Mouse (Mus musculus) macrophage (primary cell): ENCODE measurements around the gene A1cf. TPM values are rescaled to one million over a fixed set of nuclear protein-coding genes. Genes with fewer than 3 reads are reported as not detected.

Source experiments
- H3K27ac ChIP-seq: fragments of 350-480 bp; formaldehyde crosslinking; 2 replicates; pipeline ENCODE4 v1.9.0; 2021
- H3K36me3 ChIP-seq: fragments of 350-480 bp; formaldehyde crosslinking; 2 replicates; pipeline ENCODE4 v1.9.0; 2021; ENCODE audit errors: inconsistent target
- H3K4me3 ChIP-seq: fragments of 350-480 bp; formaldehyde crosslinking; 2 replicates; pipeline ENCODE4 v1.9.0; 2021; ENCODE audit errors: inconsistent target
- H3K79me2 ChIP-seq: fragments of 350-480 bp; formaldehyde crosslinking; 2 replicates; pipeline ENCODE4 v1.9.0; 2021; ENCODE audit errors: inconsistent target
- WGBS: methylation state at CpG from one replicate; pipeline ENCODE4 v1.1.7; 2026; ENCODE audit warnings: inconsistent platforms; ENCODE audit not compliant: missing documents; 5-methylcytosine and 5-hydroxymethylcytosine counted together
- polyA plus RNA-seq: library from polyadenylated mRNA; stranded (reverse); fragments of 250-400 nt; gene quantifications from 3 replicates; pipeline ENCODE4 v1.2.4, GENCODE M21; 2018; ENCODE audit warnings: inconsistent platforms
- total RNA-seq, 78 experiments: library from RNA; depleted of rRNA; stranded (reverse); fragments of 250-400 nt; gene quantifications; 1 replicate in 9 of 78; 2 replicates in 24 of 78; 3 replicates in 43 of 78; 4 replicates in 2 of 78; pipeline ENCODE4 v1.2.4; 2018; ENCODE audit warnings: inconsistent platforms in 56 of 78

The A1cf gene
- total RNA-seq (2018; cell fraction: chromatin; rRNA removed), result 10 to 100 TPM in 8 of 26 experiments, 1 to 10 TPM in 9, under 1 TPM in 2, not detected in 7; 0.45 to 26.3 (median 5.8) TPM
- total RNA-seq (2018; cell fraction: cytosol; rRNA removed), result 1 to 10 TPM in 8 of 26 experiments, under 1 TPM in 16, not detected in 2; 0.07 to 2.8 (median 0.48) TPM
- total RNA-seq (2018; cell fraction: nucleus; rRNA removed), result 10 to 100 TPM in 9 of 26 experiments, 1 to 10 TPM in 10, under 1 TPM in 3, not detected in 4; 0.15 to 34.3 (median 7.0) TPM
- not detected in 3 replicates for polyA plus RNA-seq

- Histone ChIP-seq H3K4me3 (no peak within 1 kb of the TSS), H3K27ac (no peak within 1 kb of the TSS), H3K79me2 (no peaks in the 10 kb centered on the region), H3K36me3 (no peaks in the 10 kb centered on the region)
- 95% methylated on average over 7 of the region's 7 CpGs for WGBS
These were observed at the start of gene A1cf for GRCm38 (mm10) chr19:31868521-31868920. TSS of gene A1cf (plus strand) at chr19:31868764.

GRCm38 (mm10) chr19:31834250-31834649, 34.3 kb upstream of the A1cf start:
- Histone ChIP-seq H3K79me2 (no peaks in the 10 kb centered on the region), H3K4me3 (no peak overlapping the region), H3K27ac (0 out of 2 replicates have a peak overlapping the region, but pooled peaks have one; percentile 4), H3K36me3 (no peaks in the 10 kb centered on the region)
- 85% methylated on average over 5 of the region's 5 CpGs for WGBS

DNA sequence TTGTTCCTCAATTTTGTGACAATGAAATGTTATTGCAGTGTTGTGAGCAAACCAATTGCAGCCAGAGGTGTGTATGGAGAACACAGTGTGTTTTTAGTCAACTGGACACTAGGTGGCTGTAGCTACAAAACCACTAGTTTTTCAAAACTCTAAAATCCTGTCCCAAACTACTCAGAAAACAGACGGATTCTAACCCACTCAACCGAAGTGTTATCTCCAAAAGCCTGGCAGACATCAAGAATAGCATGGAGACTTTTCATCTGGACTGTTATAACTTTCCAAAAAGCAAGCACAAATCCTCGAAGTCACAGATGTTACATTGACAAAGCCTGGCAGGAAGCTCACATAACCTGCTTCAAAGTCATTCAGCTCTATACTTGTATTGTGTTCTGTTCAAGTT, 6.7 kb upstream of the A1cf start:
- no peaks in the 10 kb centered on the region for H3K36me3 ChIP-seq
- H3K27ac ChIP-seq, result no peak overlapping the region
- no peaks in the 10 kb centered on the region for H3K79me2 ChIP-seq
- 65% methylated on average over 3 of the region's 3 CpGs for WGBS
- no peak overlapping the region for H3K4me3 ChIP-seq

GRCm38 (mm10) chr19:31862512-31863249, 5.9 kb upstream of the A1cf start:
- Histone ChIP-seq H3K79me2 (no peaks in the 10 kb centered on the region), H3K4me3 (no peak overlapping the region), H3K27ac (no peak overlapping the region), H3K36me3 (no peaks in the 10 kb centered on the region)
- 77% methylated on average over 5 of the region's 6 CpGs for WGBS

DNA sequence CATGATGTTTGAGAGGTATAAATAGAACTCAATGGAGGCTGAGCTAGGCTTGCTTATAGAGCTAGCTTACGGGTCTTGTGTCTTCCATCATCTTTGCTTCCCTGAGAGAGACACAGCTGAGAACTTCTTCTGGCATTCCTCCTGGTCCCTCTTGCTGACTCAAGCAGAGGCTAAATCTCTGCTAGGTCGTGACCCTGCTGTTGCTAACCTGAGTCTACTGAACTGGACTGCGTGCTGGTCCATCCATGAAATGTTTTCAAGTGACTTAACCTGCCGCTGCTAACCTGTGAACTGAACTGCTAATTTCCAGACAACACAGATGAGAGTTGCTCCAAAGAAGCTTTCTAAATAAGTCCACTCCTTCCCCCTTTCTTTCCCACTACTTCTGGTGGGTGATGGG, 3.1 kb upstream of the A1cf start:
- no peak overlapping the region for H3K27ac ChIP-seq
- 90% methylated on average over 4 of the region's 4 CpGs for WGBS
- no peaks in the 10 kb centered on the region for H3K79me2 ChIP-seq
- no peaks in the 10 kb centered on the region for H3K36me3 ChIP-seq
- no peak overlapping the region for H3K4me3 ChIP-seq

GRCm38 (mm10) chr19:31868076-31868475, 488 bp upstream of the A1cf start:
- 96% methylated on average over 4 of the region's 4 CpGs for WGBS
- Histone ChIP-seq H3K36me3 (no peaks in the 10 kb centered on the region), H3K27ac (no peak overlapping the region), H3K4me3 (no peak overlapping the region), H3K79me2 (no peaks in the 10 kb centered on the region)

- Histone ChIP-seq H3K79me2 (no peaks in the 10 kb centered on the region), H3K36me3 (no peaks in the 10 kb centered on the region), H3K27ac (no peak overlapping the region), H3K4me3 (no peak overlapping the region)
- WGBS, result 95% methylated on average over 6 of the region's 6 CpGs
These were observed 407 bp downstream of the A1cf start for GRCm38 (mm10) chr19:31868971-31869370.

GRCm38 (mm10) chr19:31871377-31871776, 2.8 kb downstream of the A1cf start:
- Histone ChIP-seq H3K79me2 (no peaks in the 10 kb centered on the region), H3K36me3 (no peaks in the 10 kb centered on the region), H3K4me3 (no peak overlapping the region), H3K27ac (no peak overlapping the region)
- WGBS, result 80% methylated on average over 2 of the region's 2 CpGs

- Histone ChIP-seq H3K4me3 (no peak overlapping the region), H3K36me3 (no peaks in the 10 kb centered on the region), H3K79me2 (no peaks in the 10 kb centered on the region), H3K27ac (no peak overlapping the region)
- 94% methylated on average over 4 of the region's 4 CpGs for WGBS
These were observed 9.4 kb downstream of the A1cf start for GRCm38 (mm10) chr19:31877968-31878367.

DNA sequence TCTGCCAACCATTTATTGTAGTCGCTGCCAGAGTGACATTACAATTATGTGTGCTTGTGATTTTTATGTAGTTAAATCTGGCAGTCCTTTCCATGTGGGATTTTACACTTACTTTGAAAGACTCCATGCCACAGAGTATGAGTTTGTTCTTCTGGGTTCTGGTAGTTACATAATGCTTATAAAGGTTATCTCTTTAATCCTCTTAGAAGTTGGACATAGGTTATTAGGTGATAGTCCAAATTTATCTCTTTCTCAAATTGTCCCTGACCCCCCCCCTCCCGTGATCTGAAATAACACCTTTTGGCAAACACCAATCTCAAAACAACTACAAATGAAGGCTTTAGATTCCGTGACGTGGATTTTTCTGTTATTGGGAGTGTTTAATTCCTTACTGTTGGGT, 16.0 kb downstream of the A1cf start:
- no peak overlapping the region for H3K27ac ChIP-seq
- no peaks in the 10 kb centered on the region for H3K36me3 ChIP-seq
- no peak overlapping the region for H3K4me3 ChIP-seq
- WGBS, result 94% methylated on average over 4 of the region's 4 CpGs
- no peaks in the 10 kb centered on the region for H3K79me2 ChIP-seq

GRCm38 (mm10) chr19:31887275-31887674, 18.7 kb downstream of the A1cf start:
- H3K79me2 ChIP-seq, result no peaks in the 10 kb centered on the region
- H3K4me3 ChIP-seq, result no peak overlapping the region
- 86% methylated on average over 2 of the region's 2 CpGs for WGBS
- no peak overlapping the region for H3K27ac ChIP-seq
- H3K36me3 ChIP-seq, result no peaks in the 10 kb centered on the region

GRCm38 (mm10) chr19:31889988-31890387, 21.4 kb downstream of the A1cf start:
- 92% methylated on average over 4 of the region's 4 CpGs for WGBS
- Histone ChIP-seq H3K4me3 (no peak overlapping the region), H3K27ac (no peak overlapping the region), H3K36me3 (no peaks in the 10 kb centered on the region), H3K79me2 (no peaks in the 10 kb centered on the region)

GRCm38 (mm10) chr19:31891001-31891893, 22.7 kb downstream of the A1cf start:
- Histone ChIP-seq H3K79me2 (no peaks in the 10 kb centered on the region), H3K27ac (no peak overlapping the region), H3K4me3 (no peak overlapping the region), H3K36me3 (no peaks in the 10 kb centered on the region)
- WGBS, result 83% methylated on average over 6 of the region's 6 CpGs

- 85% methylated on average over 1 of the region's 1 CpGs for WGBS
- Histone ChIP-seq H3K4me3 (no peak overlapping the region), H3K79me2 (no peaks in the 10 kb centered on the region), H3K27ac (no peak overlapping the region), H3K36me3 (no peaks in the 10 kb centered on the region)
These were observed 27.4 kb downstream of the A1cf start for GRCm38 (mm10) chr19:31895971-31896370.

- Histone ChIP-seq H3K4me3 (no peak overlapping the region), H3K36me3 (no peaks in the 10 kb centered on the region)
- WGBS, result 100% methylated on average over 1 of the region's 1 CpGs
These were observed 28.1 kb downstream of the A1cf start for GRCm38 (mm10) chr19:31896711-31897110.

More at GRCm38 (mm10) chr19:31896711-31897110, 28.1 kb downstream of the A1cf start:
- no peaks in the 10 kb centered on the region for H3K79me2 ChIP-seq
- H3K27ac ChIP-seq, result no peak overlapping the region
